Mouse (Mus musculus) layer of hippocampus, adult 9-10 months (tissue): ENCODE data around the gene Dgat2.

Source experiments
- DNase-seq: peaks from one replicate; pipeline ENCODE4 v3.0.0; 2022; ENCODE audit warnings: low spot score

Dgat2 gene

GRCm38 (mm10) chr7:99137541-99137940 is 45.0 kb downstream of the Dgat2 start:
- DNase-seq, result no peak

GRCm38 (mm10) chr7:99136789-99137188 is 45.7 kb downstream of the Dgat2 start:
- no peak for DNase-seq

GRCm38 (mm10) chr7:99133811-99134402 is 48.6 kb downstream of the Dgat2 start:
- DNase-seq, result no peak

- no peak for DNase-seq
Observed at GRCm38 (mm10) chr7:99132597-99132996, 49.9 kb downstream of the Dgat2 start.

- DNase-seq, result no peak
Observed at GRCm38 (mm10) chr7:99131819-99132353, 50.6 kb downstream of the Dgat2 start.

- no peak for DNase-seq
Observed at GRCm38 (mm10) chr7:99128965-99129364, 53.6 kb downstream of the Dgat2 start.

GRCm38 (mm10) chr7:99128020-99128950 is 54.2 kb downstream of the Dgat2 start:
- no peak for DNase-seq

GRCm38 (mm10) chr7:99126057-99126456 is 56.5 kb downstream of the Dgat2 start:
- DNase-seq, result no peak

GRCm38 (mm10) chr7:99122651-99123050 is 59.9 kb downstream of the Dgat2 start:
- no peak for DNase-seq

GRCm38 (mm10) chr7:99120865-99121521 is 61.5 kb downstream of the Dgat2 start:
- DNase-seq, result no peak

GRCm38 (mm10) chr7:99120082-99120481 is 62.4 kb downstream of the Dgat2 start:
- DNase-seq, result no peak

GRCm38 (mm10) chr7:99116781-99117180 is 65.7 kb downstream of the Dgat2 start:
- no peak for DNase-seq

GRCm38 (mm10) chr7:99114006-99114726 is 68.4 kb downstream of the Dgat2 start:
- no peak for DNase-seq

GRCm38 (mm10) chr7:99107566-99107965 is 75.0 kb downstream of the Dgat2 start:
- no peak for DNase-seq

- no peak for DNase-seq
Observed at GRCm38 (mm10) chr7:99106714-99107270, 75.7 kb downstream of the Dgat2 start.
